Mouse (Mus musculus) C2C12 (cell line): ENCODE results near the gene Poc5. TPM values are rescaled to one million over a fixed set of nuclear protein-coding genes. Genes with fewer than 3 reads are reported as not detected.
A peak's percentile ranks its signal among the peaks of the same experiment; 100 is the strongest.

Experiments used
- H3K27me3 ChIP-seq: one replicate; pipeline ENCODE4 v1.6.1; 2011; ENCODE audit not compliant: control insufficient read depth, insufficient read depth, insufficient read length
- H3K36me3 ChIP-seq: one replicate; pipeline ENCODE4 v1.6.1; 2011; ENCODE audit not compliant: control insufficient read depth, insufficient read depth
- H3K4me3 ChIP-seq: one replicate; pipeline ENCODE4 v1.5.1; 2011; ENCODE audit warnings: mild to moderate bottlenecking, control low read depth; ENCODE audit not compliant: poor library complexity, insufficient read depth, severe bottlenecking
- H3K79me2 ChIP-seq: one replicate; pipeline ENCODE4 v1.6.1; 2011; ENCODE audit not compliant: control insufficient read depth, insufficient read depth
- H3K79me3 ChIP-seq: one replicate; pipeline ENCODE4 v1.6.1; 2011; ENCODE audit warnings: low read depth, control low read depth
- H3ac ChIP-seq: one replicate; pipeline ENCODE3; 2011; ENCODE audit warnings: low read depth; ENCODE audit not compliant: control insufficient read depth, insufficient read length
- CEBPB ChIP-seq: IDR thresholded peaks from one replicate; pipeline ENCODE4 v1.6.1; 2011; ENCODE audit warnings: low read depth, mild to moderate bottlenecking, control low read depth, moderate library complexity
- CTCF ChIP-seq: IDR thresholded peaks from one replicate; pipeline ENCODE4 v1.5.1; 2011; ENCODE audit not compliant: control insufficient read depth, insufficient read depth, insufficient read length
- FOSL1 ChIP-seq: IDR thresholded peaks from one replicate; pipeline ENCODE4 v1.8.0; 2011; ENCODE audit warnings: mild to moderate bottlenecking, low read length; ENCODE audit not compliant: poor library complexity, insufficient read depth, severe bottlenecking
- MAX ChIP-seq: IDR thresholded peaks from one replicate; pipeline ENCODE4 v1.6.1; 2011; ENCODE audit warnings: mild to moderate bottlenecking, control low read depth
- MYOD1 ChIP-seq: IDR thresholded peaks from one replicate; pipeline ENCODE4 v1.6.1; 2011; ENCODE audit warnings: low read depth; ENCODE audit not compliant: control insufficient read depth, insufficient read length
- MYOG ChIP-seq: IDR thresholded peaks from one replicate; pipeline ENCODE4 v1.6.1; 2011; ENCODE audit not compliant: control insufficient read depth, insufficient read length; ENCODE audit errors: extremely low read depth
- USF1 ChIP-seq: IDR thresholded peaks from one replicate; pipeline ENCODE4 v1.6.1; 2011; ENCODE audit warnings: low read depth, mild to moderate bottlenecking, control low read depth, moderate library complexity
- polyA plus RNA-seq: library from polyadenylated mRNA; unstranded; fragments of >200 nt; fragmentation: generic; extraction: Trizol; gene quantifications from one replicate; pipeline ENCODE4 v1.2.1, GENCODE M21; 2012; ENCODE audit warnings: missing spikeins

Poc5 gene
- polyA plus RNA-seq, 1 experiment, result 7.3 TPM

DNA sequence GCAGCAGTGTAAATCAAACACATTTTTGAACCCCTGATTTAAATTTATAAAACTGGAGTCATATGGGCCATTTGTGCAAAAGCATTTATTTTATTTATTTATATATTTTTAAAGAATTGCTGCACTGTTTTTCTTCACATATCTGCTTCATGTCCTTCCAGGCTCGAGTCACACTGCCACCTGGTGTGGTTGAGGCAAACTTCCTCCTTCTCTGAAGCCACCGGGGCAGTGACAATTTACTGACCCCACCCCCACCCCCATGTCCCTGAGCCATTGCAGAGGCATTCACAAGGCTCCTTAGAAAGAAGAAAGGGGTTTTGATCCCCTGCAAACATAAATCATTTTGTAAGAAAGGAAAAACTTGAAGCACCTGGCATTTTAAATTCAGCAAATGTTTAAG, 12.6 kb upstream of the Poc5 start:
- H3K79me2 ChIP-seq, result no peaks in the 10 kb centered on the region
- no peaks in the 10 kb centered on the region for H3K79me3 ChIP-seq
- TF ChIP-seq MYOG (no peak), CTCF (no peak), FOSL1 (no peak), MAX (no peak), USF1 (no peak), MYOD1 (no peak), CEBPB (no peak)

GRCm38 (mm10) chr13:96376871-96377270, 11.2 kb upstream of the Poc5 start:
- H3K27me3 ChIP-seq, result peaks cover 12% of the 10 kb centered on the region
- H3K4me3 ChIP-seq, result no peak overlapping the region
- H3K36me3 ChIP-seq, result no peaks in the 10 kb centered on the region
- TF ChIP-seq FOSL1 (no peak), MAX (no peak), MYOD1 (no peak), CEBPB (no peak), USF1 (no peak), CTCF (no peak), MYOG (no peak)
- H3K79me3 ChIP-seq, result no peaks in the 10 kb centered on the region
- no peaks in the 10 kb centered on the region for H3K79me2 ChIP-seq
- H3ac ChIP-seq, result no peak overlapping the region

More for the DNA sequence above, 12.6 kb upstream of the Poc5 start:
- H3K36me3 ChIP-seq, result no peaks in the 10 kb centered on the region
- no peak overlapping the region for H3K4me3 ChIP-seq
- H3K27me3 ChIP-seq, result peaks cover 12% of the 10 kb centered on the region
- H3ac ChIP-seq, result no peak overlapping the region

- H3K4me3 ChIP-seq, result no peak overlapping the region
- TF ChIP-seq USF1, result no peak
- TF ChIP-seq CTCF, result no peak
- TF ChIP-seq MYOG, result no peak
- no peak for TF ChIP-seq MYOD1
- no peak for TF ChIP-seq MAX
- TF ChIP-seq FOSL1, result no peak
- no peak for TF ChIP-seq CEBPB
- peaks cover 12% of the 10 kb centered on the region for H3K27me3 ChIP-seq
- H3K79me3 ChIP-seq, result no peaks in the 10 kb centered on the region
- H3ac ChIP-seq, result no peak overlapping the region
- H3K36me3 ChIP-seq, result no peaks in the 10 kb centered on the region
- no peaks in the 10 kb centered on the region for H3K79me2 ChIP-seq
Measured at GRCm38 (mm10) chr13:96377883-96378282, 10.2 kb upstream of the Poc5 start.

DNA sequence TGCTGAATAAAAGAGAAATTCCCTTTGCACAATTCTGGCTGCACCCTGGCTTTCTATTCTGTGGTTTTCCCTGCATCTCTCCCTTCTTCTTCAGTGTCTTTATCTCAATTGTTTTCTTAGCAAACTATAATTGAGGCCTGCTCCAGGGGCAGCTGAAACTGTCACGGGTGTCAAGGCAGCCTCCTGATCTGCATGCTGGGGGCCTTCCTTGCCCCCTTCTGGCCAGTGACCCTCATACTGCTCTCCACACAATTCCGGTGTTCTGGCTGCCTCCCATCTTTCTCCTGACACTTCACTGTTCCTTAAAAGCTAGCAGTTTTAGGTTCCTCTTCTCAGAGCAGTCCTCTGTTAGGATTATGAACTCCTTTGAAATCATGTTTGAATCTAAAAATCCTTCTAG, 1.2 kb downstream of the Poc5 start:
- Histone ChIP-seq H3ac (peak overlapping the region; percentile 52), H3K79me2 (peaks cover 21% of the 10 kb centered on the region), H3K27me3 (no peaks in the 10 kb centered on the region), H3K36me3 (peaks cover 40% of the 10 kb centered on the region), H3K4me3 (peak overlapping the region; percentile 92), H3K79me3 (peaks cover 16% of the 10 kb centered on the region)
- TF ChIP-seq USF1 (no peak), FOSL1 (no peak), MYOD1 (no peak), MYOG (no peak), CTCF (no peak), CEBPB (no peak), MAX (no peak)

DNA sequence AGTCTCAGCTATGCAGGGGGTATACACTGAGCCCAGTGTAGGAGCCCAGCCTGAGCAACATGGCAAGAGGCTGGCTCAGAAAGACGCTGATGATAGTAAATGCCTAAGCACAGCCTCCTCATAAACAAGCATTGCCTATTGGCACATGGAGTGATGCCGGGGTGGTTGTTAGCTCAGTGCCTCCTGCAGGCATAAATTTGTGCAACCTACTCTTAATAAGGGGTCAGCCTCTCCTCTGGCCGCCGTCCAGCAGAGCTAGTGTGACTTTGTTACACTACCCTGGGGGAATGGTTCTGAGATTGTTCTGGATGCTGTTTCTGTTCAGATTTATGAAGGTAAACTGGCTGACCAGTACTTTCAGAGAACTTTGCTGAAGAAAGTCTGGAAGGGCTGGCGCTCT, 13.2 kb downstream of the Poc5 start:
- no peak overlapping the region for H3K4me3 ChIP-seq
- H3ac ChIP-seq, result no peak overlapping the region
- TF ChIP-seq MYOD1, result no peak
- no peak for TF ChIP-seq MAX
- no peak for TF ChIP-seq MYOG
- TF ChIP-seq CEBPB, result no peak
- no peak for TF ChIP-seq USF1
- TF ChIP-seq CTCF, result no peak
- TF ChIP-seq FOSL1, result no peak
- no peaks in the 10 kb centered on the region for H3K79me3 ChIP-seq
- no peaks in the 10 kb centered on the region for H3K27me3 ChIP-seq
- peaks cover 85% of the 10 kb centered on the region for H3K36me3 ChIP-seq
- no peaks in the 10 kb centered on the region for H3K79me2 ChIP-seq

GRCm38 (mm10) chr13:96405518-96405917, 17.4 kb downstream of the Poc5 start:
- H3ac ChIP-seq, result no peak overlapping the region
- H3K27me3 ChIP-seq, result no peaks in the 10 kb centered on the region
- TF ChIP-seq CEBPB (no peak), MYOG (no peak), CTCF (no peak), MAX (no peak), USF1 (no peak), MYOD1 (no peak), FOSL1 (no peak)
- no peaks in the 10 kb centered on the region for H3K79me2 ChIP-seq
- no peak overlapping the region for H3K4me3 ChIP-seq
- H3K36me3 ChIP-seq, result peaks cover 63% of the 10 kb centered on the region
- no peaks in the 10 kb centered on the region for H3K79me3 ChIP-seq
